Mouse (Mus musculus): ENCODE results near the gene Pgap1. TPM values are rescaled to one million over a fixed set of nuclear protein-coding genes. Genes with fewer than 3 reads are reported as not detected.
A peak's percentile ranks its signal among the peaks of the same experiment; 100 is the strongest.

Pgap1 gene
- 1.1 and 1.4 TPM in 2 replicates for polyA plus RNA-seq (2015; fragmentation: Nextera tagmentation; extraction: Ambion mirVana)

- H3K4me2 ChIP-seq: peak within 1 kb of the TSS; percentile 74
- H3K4me1 ChIP-seq (replicated peaks): no peaks in the 10 kb centered on the region
- H3K4me3 ChIP-seq (replicated peaks): peak within 1 kb of the TSS; percentile 62
- ATAC-seq (ENCODE audit: low read depth) (peak; percentile 81), DNase-seq (peak; percentile 44)
- WGBS (ENCODE audit: insufficient replicate concordance): 1% methylated on average over 52 of the region's 59 CpGs
- peak within 1 kb of the TSS; percentile 43 for H3K9ac ChIP-seq
- peaks cover 12% of the 10 kb centered on the region for H3K27me3 ChIP-seq
- H3K27ac ChIP-seq: no peak within 1 kb of the TSS
- H3K36me3 ChIP-seq: no peaks in the 10 kb centered on the region
- no peaks in the 10 kb centered on the region for H3K9me3 ChIP-seq (replicated peaks)
Observed at GRCm38 (mm10) chr1:54557301-54558229, at the start of gene Pgap1. Pgap1 (minus strand) TSS chr1:54557684.

- no peak overlapping the region for H3K4me2 ChIP-seq
- no peaks in the 10 kb centered on the region for H3K36me3 ChIP-seq
- H3K4me1 ChIP-seq (replicated peaks): no peaks in the 10 kb centered on the region
- H3K27ac ChIP-seq: no peak overlapping the region
- no peak for ATAC-seq (ENCODE audit: low read depth)
- no peak overlapping the region for H3K4me3 ChIP-seq (replicated peaks)
- H3K9ac ChIP-seq: no peak overlapping the region
- H3K27me3 ChIP-seq: no peaks in the 10 kb centered on the region
- no peak for DNase-seq
- no peaks in the 10 kb centered on the region for H3K9me3 ChIP-seq (replicated peaks)
- WGBS (ENCODE audit: insufficient replicate concordance): 58% methylated on average over 1 of the region's 1 CpGs
Observed at GRCm38 (mm10) chr1:54606936-54607335, 49.5 kb upstream of the Pgap1 start.

- 80% methylated on average over 9 of the region's 9 CpGs for WGBS (ENCODE audit: insufficient replicate concordance)
- H3K36me3 ChIP-seq: no peaks in the 10 kb centered on the region
- no peaks in the 10 kb centered on the region for H3K9me3 ChIP-seq (replicated peaks)
- ATAC-seq (ENCODE audit: low read depth) (no peak), DNase-seq (no peak)
- no peak overlapping the region for H3K4me2 ChIP-seq
- no peaks in the 10 kb centered on the region for H3K27me3 ChIP-seq
- H3K4me1 ChIP-seq (replicated peaks): no peaks in the 10 kb centered on the region
- no peak overlapping the region for H3K4me3 ChIP-seq (replicated peaks)
- no peak overlapping the region for H3K9ac ChIP-seq
- no peak overlapping the region for H3K27ac ChIP-seq
Observed at GRCm38 (mm10) chr1:54601692-54602091, 44.2 kb upstream of the Pgap1 start.

- H3K9ac ChIP-seq: no peak overlapping the region
- no peaks in the 10 kb centered on the region for H3K36me3 ChIP-seq
- ATAC-seq (ENCODE audit: low read depth) (no peak), DNase-seq (no peak)
- no peaks in the 10 kb centered on the region for H3K9me3 ChIP-seq (replicated peaks)
- no peaks in the 10 kb centered on the region for H3K4me1 ChIP-seq (replicated peaks)
- 50% methylated on average over 1 of the region's 1 CpGs for WGBS (ENCODE audit: insufficient replicate concordance)
- H3K4me3 ChIP-seq (replicated peaks): no peak overlapping the region
- no peak overlapping the region for H3K27ac ChIP-seq
- no peak overlapping the region for H3K4me2 ChIP-seq
- H3K27me3 ChIP-seq: no peaks in the 10 kb centered on the region
Observed at GRCm38 (mm10) chr1:54600275-54600674, 42.8 kb upstream of the Pgap1 start.

GRCm38 (mm10) chr1:54597594-54598217 lies 40.2 kb upstream of the Pgap1 start:
- H3K4me3 ChIP-seq (replicated peaks): no peak overlapping the region
- no peak overlapping the region for H3K9ac ChIP-seq
- no peaks in the 10 kb centered on the region for H3K9me3 ChIP-seq (replicated peaks)
- H3K4me2 ChIP-seq: no peak overlapping the region
- 58% methylated on average over 4 of the region's 4 CpGs for WGBS (ENCODE audit: insufficient replicate concordance)
- H3K4me1 ChIP-seq (replicated peaks): no peaks in the 10 kb centered on the region
- ATAC-seq (ENCODE audit: low read depth): no peak
- DNase-seq: no peak
- H3K27me3 ChIP-seq: no peaks in the 10 kb centered on the region
- no peaks in the 10 kb centered on the region for H3K36me3 ChIP-seq
- no peak overlapping the region for H3K27ac ChIP-seq

GRCm38 (mm10) chr1:54596151-54596550 lies 38.7 kb upstream of the Pgap1 start:
- no peak for DNase-seq
- Histone ChIP-seq H3K4me1 (replicated peaks) (no peaks in the 10 kb centered on the region), H3K36me3 (no peaks in the 10 kb centered on the region), H3K4me2 (no peak overlapping the region), H3K27me3 (no peaks in the 10 kb centered on the region), H3K27ac (no peak overlapping the region), H3K9me3 (replicated peaks) (no peaks in the 10 kb centered on the region), H3K9ac (no peak overlapping the region), H3K4me3 (replicated peaks) (no peak overlapping the region)
- WGBS (ENCODE audit: insufficient replicate concordance): 52% methylated on average over 2 of the region's 2 CpGs
- no peak for ATAC-seq (ENCODE audit: low read depth)

GRCm38 (mm10) chr1:54587076-54587475 lies 29.6 kb upstream of the Pgap1 start:
- Histone ChIP-seq H3K9me3 (replicated peaks) (no peaks in the 10 kb centered on the region), H3K9ac (no peak overlapping the region), H3K36me3 (no peaks in the 10 kb centered on the region), H3K4me1 (replicated peaks) (no peaks in the 10 kb centered on the region), H3K4me3 (replicated peaks) (no peak overlapping the region), H3K4me2 (no peak overlapping the region), H3K27me3 (no peaks in the 10 kb centered on the region), H3K27ac (no peak overlapping the region)
- WGBS (ENCODE audit: insufficient replicate concordance): 71% methylated on average over 5 of the region's 5 CpGs
- no peak for ATAC-seq (ENCODE audit: low read depth)
- no peak for DNase-seq

GRCm38 (mm10) chr1:54585971-54586555 lies 28.6 kb upstream of the Pgap1 start:
- Histone ChIP-seq H3K36me3 (no peaks in the 10 kb centered on the region), H3K4me2 (no peak overlapping the region), H3K27me3 (no peaks in the 10 kb centered on the region), H3K27ac (no peak overlapping the region), H3K4me1 (replicated peaks) (no peaks in the 10 kb centered on the region), H3K9me3 (replicated peaks) (no peaks in the 10 kb centered on the region), H3K9ac (no peak overlapping the region), H3K4me3 (replicated peaks) (no peak overlapping the region)
- no peak for DNase-seq
- ATAC-seq (ENCODE audit: low read depth): no peak
- 47% methylated on average over 5 of the region's 5 CpGs for WGBS (ENCODE audit: insufficient replicate concordance)

- 17% methylated on average over 9 of the region's 9 CpGs for WGBS (ENCODE audit: insufficient replicate concordance)
- ATAC-seq (ENCODE audit: low read depth): no peak
- H3K9me3 ChIP-seq (replicated peaks): no peaks in the 10 kb centered on the region
- H3K4me3 ChIP-seq (replicated peaks): no peak overlapping the region
- H3K36me3 ChIP-seq: no peaks in the 10 kb centered on the region
- H3K27me3 ChIP-seq: no peaks in the 10 kb centered on the region
- H3K4me1 ChIP-seq (replicated peaks): no peaks in the 10 kb centered on the region
- H3K27ac ChIP-seq: no peak overlapping the region
- DNase-seq: no peak
- no peak overlapping the region for H3K4me2 ChIP-seq
- no peak overlapping the region for H3K9ac ChIP-seq
Observed at GRCm38 (mm10) chr1:54585278-54585846, 27.9 kb upstream of the Pgap1 start.

- 41% methylated on average over 2 of the region's 2 CpGs for WGBS (ENCODE audit: insufficient replicate concordance)
- Histone ChIP-seq H3K36me3 (no peaks in the 10 kb centered on the region), H3K4me1 (replicated peaks) (no peaks in the 10 kb centered on the region), H3K27ac (no peak overlapping the region), H3K27me3 (no peaks in the 10 kb centered on the region), H3K9ac (no peak overlapping the region), H3K9me3 (replicated peaks) (no peaks in the 10 kb centered on the region), H3K4me3 (replicated peaks) (no peak overlapping the region), H3K4me2 (no peak overlapping the region)
- no peak for ATAC-seq (ENCODE audit: low read depth)
- no peak for DNase-seq
Observed at GRCm38 (mm10) chr1:54584588-54585277, 27.2 kb upstream of the Pgap1 start.
